Mouse (Mus musculus) heart, adult 2 months (tissue): ENCODE results near the gene Naaladl2.

Experiments used
- CTCF ChIP-seq: fragments of 200-600 bp; IDR thresholded peaks from 2 replicates; pipeline ENCODE4 v1.8.1; 2022; ENCODE audit warnings: antibody characterized with exemption, mild to moderate bottlenecking, moderate library complexity
- EP300 ChIP-seq: fragments of 200-500 bp; IDR thresholded peaks from 2 replicates; pipeline ENCODE4 v1.6.1; 2011; ENCODE audit warnings: low read depth, low read length, control low read depth; ENCODE audit not compliant: insufficient read depth
- POLR2A ChIP-seq: fragments of 200-500 bp; IDR thresholded peaks from 2 replicates; pipeline ENCODE4 v1.6.1; 2011; ENCODE audit warnings: mild to moderate bottlenecking, low read depth, low read length, control low read depth; ENCODE audit not compliant: insufficient read depth

- TF ChIP-seq POLR2A (no peak), EP300 (no peak), CTCF (no peak)
Observed at GRCm38 (mm10) chr3:24138002-24138401, 1006.1 kb downstream of the Naaladl2 start.
